Mouse (Mus musculus): ENCODE data around the gene Ddhd1.

DNA sequence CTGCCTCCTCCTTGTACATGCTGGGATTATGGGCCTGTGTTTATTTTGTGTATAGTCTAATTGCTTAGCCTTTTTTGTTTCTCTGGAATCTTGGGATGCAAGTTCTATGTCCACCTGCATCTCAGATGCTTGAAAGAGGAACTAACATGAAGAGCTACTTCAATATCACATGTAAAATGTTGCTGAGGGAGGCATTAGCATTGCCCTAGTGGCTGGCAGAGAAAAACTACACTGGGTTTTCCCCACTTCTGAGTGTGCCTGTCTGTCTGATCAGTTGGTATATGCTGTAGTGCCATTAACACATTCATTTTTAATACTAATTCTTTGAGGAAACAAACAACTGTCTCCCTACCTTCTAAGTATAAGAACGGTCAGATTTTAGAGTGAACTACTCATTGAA, 22.4 kb downstream of the Ddhd1 start:
- TF ChIP-seq CTCF (IDR thresholded peaks at IDR 0.05) (no peak), POLR2A (IDR thresholded peaks at IDR 0.05; ENCODE audit: insufficient read depth, low read depth, low read length) (no peak)
